Mouse (Mus musculus): ENCODE results near the gene Zfp558.
A peak's percentile ranks its signal among the peaks of the same experiment; 100 is the strongest.
"Not testable (repeated sequence)": the region's sequence is repeated elsewhere in the genome, so short reads cannot be mapped to it uniquely, and the experiment has no call there.

Gene Zfp558

GRCm38 (mm10) chr9:18478168-18478567 lies at the start of gene Zfp558, which contains the start of gene Mbd3l1:
Zfp558 (minus strand) TSS chr9:18478268.
Mbd3l1 (plus strand) TSS chr9:18478359.
- no peak for DNase-seq (ENCODE audit: low read depth, low spot score)

- peak; percentile 16 for DNase-seq (ENCODE audit: low read depth, low spot score)
These were observed 30.0 kb upstream of the Zfp558 start for GRCm38 (mm10) chr9:18508098-18508497.

- peak; percentile 88 for DNase-seq (ENCODE audit: low read depth, low spot score)
These were observed 4.5 kb downstream of the Zfp558 start for GRCm38 (mm10) chr9:18473324-18474128.

- peak; percentile 2 for DNase-seq (ENCODE audit: low read depth, low spot score)
These were observed 10.1 kb downstream of the Zfp558 start for GRCm38 (mm10) chr9:18468005-18468404.

- DNase-seq (ENCODE audit: low read depth, low spot score): no peak
These were observed 10.7 kb downstream of the Zfp558 start for GRCm38 (mm10) chr9:18467350-18467749.

GRCm38 (mm10) chr9:18456520-18456919 lies 21.5 kb downstream of the Zfp558 start:
- DNase-seq (ENCODE audit: low read depth, low spot score): no peak

GRCm38 (mm10) chr9:18431687-18432086 lies 46.4 kb downstream of the Zfp558 start:
- DNase-seq (ENCODE audit: low read depth, low spot score): peak; percentile 5

- DNase-seq (ENCODE audit: low read depth, low spot score): no peak
These were observed 47.7 kb downstream of the Zfp558 start, which contains the start of gene Mbd3l2 for GRCm38 (mm10) chr9:18430354-18430753. Mbd3l2 (plus strand) TSS chr9:18430654.

- DNase-seq (ENCODE audit: low read depth, low spot score): not testable (repeated sequence)
These were observed 65.7 kb downstream of the Zfp558 start for GRCm38 (mm10) chr9:18412371-18412770.

Data from brain, adult 2 months (tissue).